Mouse (Mus musculus) stomach, postnatal 0 days (tissue): Measurements from ENCODE around the gene Asb1.

Experiments
- CTCF ChIP-seq: IDR thresholded peaks from 2 replicates; pipeline ENCODE4 v1.5.1; 2016; ENCODE audit warnings: antibody characterized with exemption, low read depth, mild to moderate bottlenecking, moderate library complexity
- EP300 ChIP-seq: optimal IDR thresholded peaks from 2 replicates; pipeline ENCODE3; 2016; ENCODE audit warnings: antibody characterized with exemption

DNA sequence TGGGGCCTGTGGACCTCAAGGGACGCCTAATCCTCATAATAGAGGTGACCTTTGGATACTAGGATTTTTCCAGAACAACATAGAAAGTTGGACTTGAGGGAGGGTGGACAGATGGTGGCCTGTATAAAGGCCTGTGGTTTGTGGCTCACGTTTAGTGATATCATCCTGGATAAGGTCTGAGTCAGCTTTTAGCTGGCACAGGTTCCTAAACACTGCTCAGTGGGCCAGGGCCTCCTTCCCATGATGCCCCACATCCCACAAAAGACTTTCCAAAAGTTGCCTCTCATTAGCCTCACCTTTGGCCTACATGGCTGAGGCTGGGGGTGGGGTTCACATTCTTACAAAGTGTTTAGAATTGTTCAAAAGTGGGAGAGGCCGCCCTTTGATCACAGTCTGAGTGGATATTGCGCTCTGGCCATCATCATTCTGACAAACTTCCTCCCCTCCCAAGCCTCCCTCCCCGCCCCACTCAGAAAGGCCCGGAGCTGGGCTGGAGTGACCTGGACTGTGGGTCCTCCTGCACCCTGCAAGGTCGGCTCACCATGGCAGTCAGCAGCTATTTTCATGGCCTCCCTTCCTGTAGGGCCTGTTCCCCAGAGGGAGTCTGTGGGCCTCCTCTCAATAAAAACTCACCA is 37.7 kb downstream of the Asb1 start:
- TF ChIP-seq EP300 (no peak), CTCF (no peak)
